Mouse (Mus musculus) neural tube, embryonic 14.5 days (tissue): ENCODE data around the gene Disc1. TPM values are rescaled to one million over a fixed set of nuclear protein-coding genes. Genes with fewer than 3 reads are reported as not detected.

Source experiments
- ATAC-seq: fragments of 200-750 bp; cut with Nextera tagmentation; 2 replicates; pipeline ENCODE4 v1.8.0; 2017; ENCODE audit warnings: low read depth, mild to moderate bottlenecking, moderate TSS enrichment, moderate library complexity
- H3K27ac ChIP-seq: fragments of 300-500 bp; sonication (generic); 2 replicates; pipeline ENCODE4 v1.5.1; 2014; ENCODE audit warnings: low read depth, mild to moderate bottlenecking, control low read depth, low read length, moderate library complexity, mixed read lengths
- H3K27me3 ChIP-seq: fragments of 300-500 bp; sonication (generic); 2 replicates; pipeline ENCODE4 v1.6.1; 2014; ENCODE audit warnings: low read length; ENCODE audit not compliant: control insufficient read depth, insufficient read depth
- H3K36me3 ChIP-seq: fragments of 300-500 bp; sonication (generic); 2 replicates; pipeline ENCODE4 v1.6.1; 2014; ENCODE audit warnings: low read length, mixed read lengths; ENCODE audit not compliant: control insufficient read depth, insufficient read depth
- H3K4me1 ChIP-seq: fragments of 300-500 bp; sonication (generic); 2 replicates; pipeline ENCODE4 v1.6.1; 2014; ENCODE audit warnings: low read length; ENCODE audit not compliant: control insufficient read depth, insufficient read depth
- H3K4me2 ChIP-seq: fragments of 300-500 bp; sonication (generic); 2 replicates; pipeline ENCODE4 v1.6.1; 2014; ENCODE audit warnings: mild to moderate bottlenecking, low read depth, low read length, control low read depth
- H3K4me3 ChIP-seq: fragments of 300-500 bp; sonication (generic); 2 replicates; pipeline ENCODE4 v1.5.1; 2014; ENCODE audit warnings: low read depth, low read length, control low read depth, mixed read lengths
- H3K9ac ChIP-seq: fragments of 300-500 bp; sonication (generic); replicated peaks from 2 replicates; pipeline ENCODE4 v1.6.1; 2014; ENCODE audit warnings: low read depth, mild to moderate bottlenecking, control low read depth, low read length, mixed read lengths
- H3K9me3 ChIP-seq: fragments of 300-500 bp; sonication (generic); 2 replicates; pipeline ENCODE4 v1.6.1; 2016; ENCODE audit warnings: low read length; ENCODE audit not compliant: control insufficient read depth
- WGBS: fragments of 180-500 bp; shearing (Covaris S2); extraction: QIAGEN DNeasy Blood & Tissue Kit; methylation state at CpG from one replicate; pipeline ENCODE4 v1.1.7; 2014; 5-methylcytosine and 5-hydroxymethylcytosine counted together
- microRNA-seq: library from miRNA; unstranded; fragments of <30 nt; microRNA quantifications from one replicate; pipeline ENCODE4, GENCODE M21; 2016
- polyA plus RNA-seq: library from polyadenylated mRNA; unstranded; fragments of >200 nt; fragmentation: Nextera tagmentation; extraction: Ambion mirVana; gene quantifications from 2 replicates; pipeline ENCODE4 v1.2.1, GENCODE M21; 2014

Disc1 gene
- polyA plus RNA-seq, 1 experiment from 2014 or later, result 1.0 TPM

DNA sequence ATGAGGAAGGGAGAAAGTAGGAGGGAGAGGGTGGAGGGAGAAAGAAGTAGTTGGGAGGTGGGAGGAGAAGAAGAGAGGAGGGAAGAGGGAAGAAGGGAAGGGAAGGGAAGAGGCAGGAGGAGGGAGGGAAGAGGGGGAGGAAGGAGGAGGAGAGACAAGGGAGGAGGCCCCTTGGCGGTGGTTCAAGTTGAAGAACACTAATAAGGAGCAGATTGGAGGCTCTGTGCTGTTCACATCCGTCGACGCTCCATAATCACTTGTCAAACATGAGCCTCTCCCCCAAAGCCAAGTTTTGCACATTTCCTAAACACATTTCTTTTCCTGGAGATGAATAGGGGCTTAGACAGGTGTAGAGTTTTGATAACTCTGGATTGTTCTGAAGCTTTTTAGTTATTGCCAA, 245.3 kb downstream of the Disc1 start:
- ATAC-seq, result no peak
- Histone ChIP-seq H3K27ac (no peak overlapping the region), H3K36me3 (no peaks in the 10 kb centered on the region), H3K9me3 (no peaks in the 10 kb centered on the region), H3K4me1 (no peaks in the 10 kb centered on the region), H3K27me3 (no peaks in the 10 kb centered on the region), H3K4me3 (no peak overlapping the region), H3K4me2 (no peak overlapping the region), H3K9ac (no peak overlapping the region)
- WGBS, result 77% methylated on average over 4 of the region's 4 CpGs

DNA sequence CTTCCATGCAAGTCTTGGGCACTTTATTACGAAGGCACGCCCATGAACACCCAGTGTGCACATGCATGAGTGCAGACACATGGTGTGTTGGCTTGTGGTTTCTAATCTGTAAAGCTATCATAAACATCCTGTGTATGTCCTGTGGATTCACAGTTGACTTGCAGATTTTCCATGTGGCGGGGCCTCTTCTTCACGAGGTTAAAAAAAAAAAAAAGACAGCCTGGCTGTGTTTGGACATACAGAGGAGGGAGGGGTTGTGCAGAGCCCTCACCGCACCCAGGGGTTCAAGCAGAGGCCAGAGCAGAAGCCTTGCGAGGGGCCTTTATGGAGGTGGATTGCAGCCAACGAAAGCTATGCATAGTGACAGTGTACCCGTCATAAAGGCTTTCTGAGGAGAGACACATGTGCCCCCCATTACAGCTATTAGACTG, 248.0 kb downstream of the Disc1 start:
- Histone ChIP-seq H3K36me3 (no peaks in the 10 kb centered on the region), H3K4me2 (no peak overlapping the region), H3K9ac (no peak overlapping the region), H3K27me3 (no peaks in the 10 kb centered on the region), H3K4me1 (no peaks in the 10 kb centered on the region), H3K4me3 (no peak overlapping the region), H3K9me3 (no peaks in the 10 kb centered on the region; the same call in 1 of the 2 replicates), H3K27ac (no peak overlapping the region)
- whole genome bisulfite sequencing, result 43% methylated on average over 8 of the region's 8 CpGs
- ATAC-seq, result no peak

DNA sequence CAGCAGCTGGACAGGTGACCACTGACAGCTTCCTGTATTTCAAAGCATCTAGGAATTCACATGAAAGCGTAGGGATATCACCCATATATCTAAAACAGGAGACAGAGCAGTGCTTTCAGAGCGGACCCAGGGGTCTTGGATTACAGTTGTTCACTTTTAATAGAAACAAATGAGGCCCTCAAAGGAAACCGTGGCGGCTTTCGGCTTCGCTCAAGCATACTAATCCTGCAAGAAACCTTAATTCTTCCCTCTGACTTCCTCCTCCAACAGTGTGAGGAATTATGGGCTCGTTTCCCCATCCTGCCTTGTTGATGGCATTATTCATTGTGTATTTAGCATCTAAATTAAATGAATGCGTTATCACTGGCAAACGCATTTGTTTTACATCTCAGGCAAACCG, 252.7 kb downstream of the Disc1 start:
- WGBS, result 28% methylated on average over 10 of the region's 10 CpGs
- Histone ChIP-seq H3K4me3 (no peak overlapping the region), H3K4me2 (no peak overlapping the region), H3K4me1 (no peaks in the 10 kb centered on the region), H3K36me3 (no peaks in the 10 kb centered on the region), H3K9me3 (no peaks in the 10 kb centered on the region; the same call in 1 of the 2 replicates), H3K27ac (no peak overlapping the region), H3K9ac (no peak overlapping the region), H3K27me3 (peaks cover 2% of the 10 kb centered on the region; the same call in 1 of the 2 replicates)
- no peak for ATAC-seq

DNA sequence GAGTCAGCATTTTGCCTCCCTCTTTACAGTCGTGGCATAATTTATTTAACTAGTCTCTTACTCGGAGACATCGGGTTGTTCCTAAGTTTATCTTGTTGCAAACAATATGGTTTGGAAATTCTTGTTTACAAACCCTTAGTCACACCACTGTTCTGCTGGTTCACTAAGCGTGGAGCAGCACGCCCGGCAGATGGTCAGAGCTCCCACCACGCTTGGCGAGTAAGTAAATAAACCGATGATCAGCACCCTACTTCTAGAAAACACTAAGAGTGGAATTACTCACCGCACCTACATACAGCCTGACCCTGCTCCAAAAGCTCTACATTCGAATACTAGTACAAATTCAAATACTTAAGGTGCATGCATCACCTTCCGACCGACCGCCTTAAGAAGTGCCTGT, 256.0 kb downstream of the Disc1 start:
- H3K27me3 ChIP-seq, result peaks cover 2% of the 10 kb centered on the region; the same call in 1 of the 2 replicates
- 68% methylated on average over 14 of the region's 14 CpGs for WGBS

More for the DNA sequence above, 256.0 kb downstream of the Disc1 start:
- no peak overlapping the region for H3K9ac ChIP-seq
- no peaks in the 10 kb centered on the region for H3K36me3 ChIP-seq
- H3K4me3 ChIP-seq, result no peak overlapping the region
- no peak overlapping the region for H3K4me2 ChIP-seq
- ATAC-seq, result no peak
- H3K9me3 ChIP-seq, result no peaks in the 10 kb centered on the region
- no peak overlapping the region for H3K27ac ChIP-seq
- H3K4me1 ChIP-seq, result no peaks in the 10 kb centered on the region

Small RNAs within 50 kb of the gene (microRNA-seq; reads per million reads assigned to microRNA genes)
- gene Gm22197, result not detected

Other genes starting within 250 kb of the Disc1 start
- 75.2 and 85.6 TPM in 2 replicates for gene Gnpat, start 191.2 kb upstream of the Disc1 start, polyA plus RNA-seq
- gene 2810004N23Rik, start 191.1 kb upstream of the Disc1 start, polyA plus RNA-seq, result 16.2 and 19.7 TPM in 2 replicates
- gene Exoc8, start 156.5 kb upstream of the Disc1 start, polyA plus RNA-seq, result 11.7 and 12.8 TPM in 2 replicates
- 6.7 and 8.1 TPM in 2 replicates for gene Sprtn, start 156.3 kb upstream of the Disc1 start, polyA plus RNA-seq
- gene Egln1, start 104.9 kb upstream of the Disc1 start, polyA plus RNA-seq, result 22.6 and 25.7 TPM in 2 replicates
- 208 and 215 TPM in 2 replicates for gene Tsnax, start 41.2 kb upstream of the Disc1 start, polyA plus RNA-seq